Mouse (Mus musculus) adrenal gland, adult 18-20 months (tissue): ENCODE measurements around the gene Serpinc1. TPM values are rescaled to one million over a fixed set of nuclear protein-coding genes. Genes with fewer than 3 reads are reported as not detected.
"Not testable (repeated sequence)": the region's sequence is repeated elsewhere in the genome, so short reads cannot be mapped to it uniquely, and the experiment has no call there.

Experiments used
- DNase-seq, 2 experiments: peaks; one replicate each; pipeline ENCODE4 v3.0.0; 2021 to 2022; ENCODE audit warnings: low spot score in 2 of 2
- long read RNA-seq, 2 experiments: library from polyadenylated mRNA; stranded (forward); transcript quantifications; one replicate each; pipeline ENCODE4 v2.0.0; 2021
- total RNA-seq, 2 experiments: library from RNA; stranded (reverse); gene quantifications; 1 replicate in 1 of 2; 2 replicates in 1 of 2; pipeline ENCODE4 v1.2.3; 2021

The Serpinc1 gene
- 1 to 10 TPM in 1 of 2 experiments, under 1 TPM in 1; 0.80 to 1.7 TPM for total RNA-seq
- long read RNA-seq, experiment 1 = 0 reads
- long read RNA-seq, experiment 2, full-length matches to known transcripts = 2 of 4 reads
- long read RNA-seq, experiment 2, partial matches to known transcripts = 2 of 4 reads
- long read RNA-seq, experiment 2, other reads (novel, unspliced or antisense) = 0 of 4 reads

DNA sequence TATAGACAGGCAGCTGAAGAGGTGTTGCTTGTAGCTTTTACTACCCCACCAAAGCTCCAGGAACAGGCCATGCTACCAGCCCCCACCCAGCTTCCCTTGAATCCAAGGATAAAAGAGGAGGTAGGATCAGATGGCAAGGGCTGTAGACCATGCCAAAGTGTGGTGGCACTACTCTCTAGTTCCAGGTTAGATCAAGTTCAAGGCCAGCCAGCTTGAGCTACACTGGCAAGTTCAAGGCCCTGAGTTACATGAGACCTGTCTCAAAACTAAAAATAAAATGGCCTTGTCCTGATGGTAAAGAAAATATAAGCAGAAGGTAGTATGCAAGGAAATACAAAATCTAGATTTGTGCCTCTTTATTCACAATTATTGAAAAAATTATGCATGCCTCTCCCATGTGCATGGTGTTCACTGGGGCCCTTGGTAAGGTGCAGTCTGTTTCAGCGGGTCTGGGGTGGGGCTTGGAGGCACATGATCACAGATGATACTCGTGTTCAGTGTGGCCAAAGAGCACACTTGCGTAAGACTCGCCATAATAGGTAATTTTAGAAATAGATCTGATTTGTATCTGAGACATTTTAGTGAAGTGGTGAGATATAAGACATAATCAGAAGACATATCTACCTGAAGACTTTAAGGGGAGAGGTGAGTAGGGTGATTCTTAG is at the start of gene Serpinc1:
Serpinc1 (plus strand) TSS at position 515 of the 665 bp plus-strand sequence.
- no peak for DNase-seq

GRCm38 (mm10) chr1:160931320-160931719 is 47.1 kb upstream of the Serpinc1 start:
- DNase-seq = no peak

DNA sequence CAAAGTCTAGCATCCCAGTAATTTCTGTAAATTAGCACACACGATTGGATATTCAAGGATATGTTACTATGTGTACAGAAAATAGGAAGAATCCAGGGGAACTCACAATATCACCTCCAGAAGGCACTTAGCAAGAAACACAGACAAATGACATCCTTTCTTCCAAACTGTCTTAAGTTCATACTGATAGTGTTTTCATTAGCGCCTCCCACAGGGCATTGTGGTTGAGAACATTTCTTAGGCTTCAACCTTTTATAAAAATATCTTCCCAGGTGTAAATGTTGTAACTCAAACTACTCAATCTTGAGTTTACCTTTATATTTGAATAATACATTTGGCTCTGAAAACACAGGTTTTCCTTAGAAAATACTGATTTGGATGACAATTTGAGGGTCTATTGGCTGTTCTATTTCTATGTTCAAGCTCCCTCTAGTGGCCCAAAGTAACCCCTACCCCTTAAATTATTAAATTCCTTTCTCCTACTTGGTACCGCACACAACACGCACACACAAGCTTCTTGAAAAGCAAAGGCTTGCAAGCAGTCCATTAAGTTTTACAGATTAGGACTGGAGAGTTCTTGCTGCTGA is 44.4 kb upstream of the Serpinc1 start:
- DNase-seq = no peak

DNA sequence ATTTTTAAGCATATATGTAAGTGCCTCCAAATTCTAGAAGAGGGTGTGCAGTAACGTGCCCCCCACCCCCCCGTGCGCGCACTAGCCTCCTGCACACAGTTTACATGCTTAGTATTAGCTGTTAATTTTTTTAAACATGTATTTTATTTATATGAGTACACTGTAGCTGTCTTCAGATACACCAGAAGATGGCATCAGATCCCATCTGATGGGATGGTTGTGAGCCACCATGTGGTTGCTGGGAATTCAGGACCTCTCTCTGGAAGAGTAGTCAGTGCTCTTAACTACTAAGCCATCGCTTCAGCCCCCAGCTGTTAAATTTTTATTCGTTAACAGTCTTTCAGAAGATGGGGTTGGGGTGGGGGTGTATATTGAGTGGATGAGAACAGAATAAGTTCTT is 42.8 kb upstream of the Serpinc1 start:
- DNase-seq = no peak

DNA sequence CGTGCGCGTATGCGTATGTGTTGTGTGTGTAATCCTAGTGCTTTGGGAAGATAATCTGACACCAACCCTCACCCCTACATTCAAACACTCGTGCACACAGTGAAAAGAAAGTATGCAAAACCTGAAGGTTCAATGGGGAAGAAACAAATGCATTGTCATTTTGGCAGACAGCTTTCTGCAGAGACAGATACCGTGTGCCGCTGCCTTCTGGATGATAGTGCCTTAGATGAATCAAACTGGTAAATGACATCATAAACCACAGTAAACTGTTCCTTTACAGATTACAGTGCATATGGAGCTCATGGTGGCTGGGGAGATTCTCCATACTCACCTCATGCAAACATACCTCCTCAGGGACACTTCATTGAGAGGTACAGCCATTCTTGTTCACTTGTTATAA is 15.2 kb upstream of the Serpinc1 start:
- no peak for DNase-seq

- no peak for DNase-seq
Measured at GRCm38 (mm10) chr1:160967268-160967667, 11.1 kb upstream of the Serpinc1 start.

DNA sequence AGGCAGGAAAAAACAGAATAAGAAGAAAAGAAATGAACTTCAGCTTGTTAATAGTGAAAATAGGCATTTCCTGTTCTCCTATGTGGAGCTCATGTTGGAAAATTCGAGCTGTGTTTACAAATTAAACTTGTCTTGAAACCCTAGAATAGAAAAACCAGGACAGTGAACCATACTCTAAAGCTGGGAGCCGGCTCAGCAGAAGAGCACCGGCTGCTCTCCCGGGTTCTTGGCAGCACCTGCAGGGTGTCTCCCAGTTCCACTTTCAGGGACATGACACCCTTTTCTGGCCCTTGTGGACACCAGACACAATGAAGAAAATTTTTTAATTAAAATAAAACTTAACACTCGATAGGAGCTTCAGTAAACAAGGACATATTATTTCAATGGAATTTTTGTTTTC is 9.7 kb upstream of the Serpinc1 start:
- no peak for DNase-seq

DNA sequence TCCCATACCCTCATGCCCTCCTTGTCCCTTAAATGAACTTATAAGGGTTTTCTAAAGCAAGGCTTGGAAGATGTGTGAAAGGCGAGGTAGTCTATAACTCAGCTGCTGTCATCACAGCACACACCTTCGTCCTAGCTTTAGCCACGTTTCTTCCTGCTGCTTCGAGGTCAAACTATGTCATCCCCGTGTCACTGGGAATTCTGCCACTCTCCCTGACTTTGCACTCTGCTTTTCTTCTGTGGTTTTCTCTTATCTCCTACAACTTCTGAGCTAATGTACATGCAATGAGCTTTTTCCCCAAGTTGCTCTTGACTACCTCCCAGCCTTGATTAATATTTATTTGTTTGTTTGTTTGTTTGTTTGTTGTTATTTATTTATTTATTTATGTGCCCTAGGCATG is 1.6 kb downstream of the Serpinc1 start:
- no peak for DNase-seq

- no peak for DNase-seq
Measured at GRCm38 (mm10) chr1:160980537-160981234, 2.3 kb downstream of the Serpinc1 start.

GRCm38 (mm10) chr1:160981337-160981736 is 3.0 kb downstream of the Serpinc1 start:
- no peak for DNase-seq

GRCm38 (mm10) chr1:160982887-160983286 is 4.5 kb downstream of the Serpinc1 start:
- DNase-seq = no peak

DNA sequence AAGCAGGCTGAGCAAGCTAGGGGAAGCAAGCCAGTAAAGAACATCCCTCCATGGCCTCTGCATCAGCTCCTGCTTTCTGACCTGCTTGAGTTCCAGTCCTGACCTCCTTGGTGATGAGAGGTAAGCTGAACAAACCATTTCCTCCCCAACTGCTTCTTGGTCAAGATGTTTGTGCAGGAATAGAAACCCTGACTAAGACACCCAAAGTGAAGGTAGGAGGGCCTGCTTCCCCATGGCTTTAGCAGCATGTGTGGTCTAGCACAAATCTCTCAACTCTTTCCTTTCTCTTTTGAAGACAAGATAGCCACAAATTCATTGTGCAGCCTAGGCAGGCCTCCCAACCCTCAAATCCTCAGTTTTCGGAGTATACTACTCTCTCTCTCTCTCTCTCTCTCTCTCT is 6.3 kb downstream of the Serpinc1 start:
- DNase-seq = not testable (repeated sequence)

DNA sequence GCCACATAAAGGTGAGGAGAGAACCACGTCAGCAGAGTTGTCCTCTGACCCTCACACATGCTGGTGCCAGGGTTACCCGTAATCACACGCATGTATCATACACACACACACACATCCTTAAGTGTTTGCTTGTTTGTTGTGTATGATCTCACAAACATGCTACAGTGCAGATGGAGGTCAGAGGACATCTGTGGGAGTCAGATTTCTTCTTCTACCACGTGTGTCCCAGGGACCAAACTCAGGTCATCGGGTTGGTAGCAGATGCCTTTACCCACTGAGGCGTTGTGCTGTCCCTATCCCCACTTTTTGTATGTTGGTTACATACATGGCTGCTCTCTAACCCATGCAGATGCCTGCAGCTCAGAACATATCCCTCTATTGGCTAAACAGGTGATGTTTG is 7.1 kb downstream of the Serpinc1 start:
- no peak for DNase-seq

- no peak for DNase-seq
Measured at GRCm38 (mm10) chr1:160986881-160987635, 8.7 kb downstream of the Serpinc1 start.

DNA sequence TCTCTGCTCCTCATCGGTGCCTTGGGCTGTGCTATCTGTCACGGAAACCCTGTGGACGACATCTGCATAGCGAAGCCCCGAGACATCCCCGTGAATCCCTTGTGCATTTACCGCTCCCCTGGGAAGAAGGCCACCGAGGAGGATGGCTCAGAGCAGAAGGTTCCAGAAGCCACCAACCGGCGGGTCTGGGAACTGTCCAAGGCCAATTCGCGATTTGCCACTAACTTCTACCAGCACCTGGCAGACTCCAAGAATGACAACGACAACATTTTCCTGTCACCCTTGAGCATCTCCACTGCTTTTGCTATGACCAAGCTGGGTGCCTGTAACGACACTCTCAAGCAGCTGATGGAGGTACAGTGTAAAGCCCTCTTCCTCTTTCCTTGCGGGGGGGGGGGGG is 11.0 kb downstream of the Serpinc1 start:
- no peak for DNase-seq

- no peak for DNase-seq
Measured at GRCm38 (mm10) chr1:160993851-160994250, 15.5 kb downstream of the Serpinc1 start.

DNA sequence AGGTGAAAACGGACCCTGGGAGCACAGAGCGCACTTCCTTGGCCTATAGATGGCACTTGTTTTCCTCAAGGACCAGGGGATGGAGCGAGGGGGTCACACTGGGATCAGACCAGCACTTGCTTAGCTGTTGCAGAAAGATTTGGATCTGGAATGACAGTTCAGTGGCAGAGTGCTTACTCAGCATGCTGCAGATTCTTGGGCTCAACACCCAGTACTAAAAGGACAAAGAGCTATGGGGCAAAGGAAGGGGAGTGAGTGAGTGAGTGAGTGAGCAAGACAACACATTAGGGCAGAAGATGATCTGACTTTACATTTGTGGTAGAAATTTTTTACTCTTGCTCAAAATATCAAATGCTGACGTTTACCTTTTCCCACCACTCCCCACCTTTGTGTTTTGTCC is 26.6 kb downstream of the Serpinc1 start:
- no peak for DNase-seq

DNA sequence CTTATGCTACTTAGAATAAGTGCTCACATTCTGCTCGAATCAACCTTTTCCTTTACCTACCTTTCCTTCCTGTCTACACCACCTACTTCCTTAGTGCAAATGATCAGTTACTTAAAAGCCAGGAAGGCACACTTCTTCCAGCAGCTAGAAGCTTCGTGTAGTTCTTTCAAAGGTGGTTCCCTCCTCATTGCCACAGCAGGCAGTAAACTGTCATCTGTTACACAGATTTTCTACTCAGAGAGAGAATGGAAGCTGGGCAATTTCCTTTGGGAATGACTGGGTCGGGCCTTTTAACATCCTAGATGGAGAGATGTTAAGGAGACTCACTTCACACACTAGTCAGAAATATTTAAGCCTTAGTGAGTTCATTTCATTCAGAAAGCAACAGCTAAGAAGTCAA is 27.1 kb downstream of the Serpinc1 start:
- DNase-seq = no peak

GRCm38 (mm10) chr1:161006471-161006870 is 28.1 kb downstream of the Serpinc1 start:
- no peak for DNase-seq

- DNase-seq = no peak
Measured at GRCm38 (mm10) chr1:161008038-161008437, 29.7 kb downstream of the Serpinc1 start.

DNA sequence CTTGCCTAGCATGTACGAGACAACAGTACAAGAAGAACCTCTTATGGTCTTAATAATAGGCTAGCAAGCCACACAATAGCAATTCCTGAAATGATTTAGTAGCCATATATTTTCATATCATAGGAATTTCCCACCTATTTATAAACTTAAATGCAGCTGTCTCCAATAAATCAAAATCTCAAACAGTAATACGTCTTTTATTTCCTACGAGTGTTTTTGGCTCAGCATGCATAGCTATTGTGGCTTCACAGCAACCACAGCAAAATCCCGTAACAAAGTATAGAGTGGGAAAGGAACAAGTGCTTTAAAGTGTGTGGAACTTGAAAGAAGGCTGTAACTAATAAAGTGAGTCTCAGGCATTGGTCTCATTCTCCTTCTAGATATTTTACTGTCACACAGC is 32.1 kb downstream of the Serpinc1 start:
- DNase-seq = no peak
